Mouse (Mus musculus) retina, adult 2 months (tissue): ENCODE results near the gene Cd2.

ENCODE experiments used
- DNase-seq: peaks from one replicate; pipeline ENCODE4 v3.0.0-alpha.2; 2012; ENCODE audit warnings: low read depth, low spot score

Gene Cd2

DNA sequence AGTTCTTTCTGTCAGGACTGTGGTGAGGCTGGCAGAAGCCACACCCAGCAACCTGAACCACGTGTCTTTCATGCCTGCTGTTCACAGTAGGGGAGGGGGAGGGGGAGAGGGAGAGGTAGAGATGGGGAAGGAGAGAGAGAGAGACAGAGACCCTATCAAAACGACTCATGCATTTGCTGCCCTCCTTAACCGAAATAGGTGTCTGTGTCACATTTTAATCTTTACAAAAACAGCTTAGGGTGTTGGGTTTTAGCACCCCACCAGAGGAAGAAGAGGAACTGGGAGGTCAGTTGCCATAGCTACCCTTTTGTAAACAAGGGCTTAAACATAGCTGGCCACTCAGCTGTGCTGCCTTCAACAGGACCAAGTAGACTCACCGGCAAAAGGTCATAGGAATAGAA lies at the start of gene Cd2:
Cd2 (minus strand) TSS at position 29 of the 401 bp plus-strand sequence.
- no peak for DNase-seq

DNA sequence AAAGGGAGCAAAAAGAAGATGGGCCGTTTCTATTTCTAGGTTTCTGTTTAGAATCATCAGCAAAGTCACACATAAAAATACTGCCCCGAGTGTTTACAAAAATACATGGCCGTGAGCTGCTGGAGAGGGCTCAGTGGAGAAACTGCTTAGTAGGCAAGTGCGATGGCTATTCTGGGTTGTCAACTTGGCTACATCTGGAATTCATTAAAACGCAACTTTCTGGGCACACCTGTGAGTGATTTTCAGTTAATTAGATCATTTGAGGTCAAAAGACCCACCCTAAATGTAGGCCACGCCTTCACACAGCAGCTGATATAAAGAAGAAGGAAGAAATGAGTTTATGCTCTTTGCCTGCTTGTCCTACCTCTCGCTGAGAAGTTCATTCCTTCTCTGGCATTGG lies 40.9 kb upstream of the Cd2 start:
- no peak for DNase-seq

DNA sequence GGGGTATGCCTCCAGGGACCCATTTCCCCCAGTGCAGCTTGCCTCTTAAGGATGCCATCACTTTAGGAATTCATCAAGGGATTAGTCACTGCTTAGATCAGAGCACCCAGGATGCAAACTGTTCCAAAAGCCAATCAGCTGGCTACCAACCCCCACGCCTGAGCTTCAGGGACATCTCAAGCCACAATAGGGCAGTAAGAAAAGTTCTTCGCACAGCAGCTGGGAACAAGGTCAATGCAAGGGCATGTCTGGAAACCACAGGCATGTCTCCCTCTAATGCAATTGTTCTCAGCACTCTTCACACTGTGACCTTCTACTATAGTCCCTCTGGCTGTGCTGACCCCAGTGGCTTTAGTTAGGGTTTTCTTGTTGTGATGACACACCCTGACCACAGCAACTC lies 39.5 kb upstream of the Cd2 start:
- DNase-seq = no peak

- DNase-seq = no peak
Measured at GRCm38 (mm10) chr3:101322437-101322836, 34.7 kb upstream of the Cd2 start.

- DNase-seq = no peak
Measured at GRCm38 (mm10) chr3:101320874-101321273, 33.1 kb upstream of the Cd2 start.

- no peak for DNase-seq
Measured at GRCm38 (mm10) chr3:101318516-101319170, 30.9 kb upstream of the Cd2 start.

DNA sequence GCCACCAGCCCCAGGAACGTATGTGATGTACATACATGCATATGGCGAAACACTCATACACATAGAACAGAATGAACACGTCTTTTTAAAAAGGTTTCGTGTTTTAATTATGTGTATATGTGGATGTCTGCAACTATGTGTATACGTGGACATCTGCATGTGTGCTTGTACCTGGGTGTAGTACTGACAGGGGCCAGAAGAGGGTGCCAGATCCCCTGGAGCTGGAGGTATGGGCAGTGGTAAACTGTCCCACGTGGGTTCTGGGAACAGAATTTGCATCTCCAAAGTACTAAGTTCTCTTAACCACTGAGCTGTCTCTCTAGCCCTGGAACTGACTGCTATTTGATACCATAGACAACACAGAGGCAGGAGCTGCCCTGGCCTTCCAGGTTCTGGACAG lies 30.4 kb upstream of the Cd2 start:
- no peak for DNase-seq

- no peak for DNase-seq
Measured at GRCm38 (mm10) chr3:101314954-101315353, 27.2 kb upstream of the Cd2 start.

GRCm38 (mm10) chr3:101313266-101314051 lies 25.7 kb upstream of the Cd2 start:
- DNase-seq = no peak

DNA sequence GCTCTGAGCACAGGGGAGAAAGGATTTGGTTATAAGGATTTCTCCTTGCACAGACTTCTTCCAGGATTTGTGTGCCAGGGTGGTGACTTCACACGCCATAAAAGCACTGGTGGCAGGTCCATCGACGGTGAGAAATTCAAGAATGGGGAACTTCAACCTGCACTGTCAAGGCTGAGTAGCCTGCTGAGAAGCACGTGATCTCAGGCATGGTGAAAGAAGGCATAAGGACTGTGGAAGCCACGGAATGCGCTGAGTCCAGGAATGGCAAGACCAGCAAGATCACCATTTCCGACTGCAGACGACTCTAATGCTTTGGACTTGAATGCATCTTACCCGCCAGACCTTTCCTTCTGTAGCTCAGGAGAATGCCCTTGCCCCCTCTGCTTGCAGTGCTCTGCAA lies 23.2 kb upstream of the Cd2 start:
- no peak for DNase-seq

DNA sequence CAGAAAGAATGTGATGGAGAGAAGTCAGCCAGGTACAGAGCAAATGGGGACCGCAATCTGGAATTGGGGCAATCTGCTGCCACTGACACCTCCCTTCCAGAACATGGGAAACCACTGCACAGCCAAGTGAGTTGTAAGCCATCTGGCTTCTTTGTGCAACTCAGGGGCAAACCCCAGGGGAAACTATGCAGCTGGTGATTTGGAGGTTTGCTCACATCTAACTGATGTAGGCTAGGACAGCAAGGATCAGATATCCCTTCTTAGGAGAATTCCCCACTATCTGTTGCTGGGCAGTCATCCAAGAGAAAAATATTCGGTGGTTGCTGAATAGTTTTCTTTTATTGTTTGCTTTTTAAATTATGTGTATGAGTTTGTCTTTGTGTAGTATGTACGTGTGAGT lies 21.9 kb upstream of the Cd2 start:
- DNase-seq = no peak

- DNase-seq = no peak
Measured at GRCm38 (mm10) chr3:101306090-101306489, 18.4 kb upstream of the Cd2 start.

DNA sequence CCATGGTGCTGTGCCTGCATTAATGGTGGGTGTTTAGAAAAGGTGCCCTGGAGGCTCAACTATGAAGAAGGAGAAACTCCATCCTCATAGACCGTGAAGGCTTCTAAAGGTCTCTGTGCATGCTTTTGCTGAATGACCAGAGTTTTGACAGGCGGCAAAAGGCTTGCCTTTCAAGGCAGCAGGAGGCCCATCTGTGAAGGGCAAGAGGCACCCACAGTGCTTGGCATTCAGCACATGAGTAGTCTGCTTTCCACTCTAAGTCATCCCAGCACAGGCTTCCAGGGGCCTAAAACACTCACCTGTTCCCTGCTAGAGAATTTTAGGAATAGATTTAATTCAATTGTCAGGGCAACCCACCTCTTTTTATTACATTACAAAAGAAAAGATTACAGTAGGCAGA lies 17.3 kb upstream of the Cd2 start:
- no peak for DNase-seq

DNA sequence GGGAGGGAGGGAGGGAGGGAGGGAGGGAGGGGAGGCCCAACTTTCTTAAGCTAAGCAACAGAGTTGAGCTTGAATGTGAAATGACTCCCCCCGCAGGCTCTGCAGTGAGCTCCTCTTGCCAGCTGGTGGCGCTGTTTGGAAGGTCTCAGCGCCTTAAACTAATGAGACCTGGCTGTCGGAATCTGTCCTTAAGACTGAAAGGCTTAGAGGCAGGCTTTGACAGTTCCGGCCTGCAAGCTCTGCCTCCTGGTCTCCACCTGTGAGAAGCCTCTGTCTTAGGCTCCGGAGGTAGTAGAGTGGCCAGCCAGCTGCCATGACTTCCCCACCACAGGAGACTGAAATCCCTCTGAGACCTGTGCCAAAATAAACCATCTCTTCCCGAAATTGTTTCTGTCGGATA lies 16.4 kb upstream of the Cd2 start:
- DNase-seq = no peak

DNA sequence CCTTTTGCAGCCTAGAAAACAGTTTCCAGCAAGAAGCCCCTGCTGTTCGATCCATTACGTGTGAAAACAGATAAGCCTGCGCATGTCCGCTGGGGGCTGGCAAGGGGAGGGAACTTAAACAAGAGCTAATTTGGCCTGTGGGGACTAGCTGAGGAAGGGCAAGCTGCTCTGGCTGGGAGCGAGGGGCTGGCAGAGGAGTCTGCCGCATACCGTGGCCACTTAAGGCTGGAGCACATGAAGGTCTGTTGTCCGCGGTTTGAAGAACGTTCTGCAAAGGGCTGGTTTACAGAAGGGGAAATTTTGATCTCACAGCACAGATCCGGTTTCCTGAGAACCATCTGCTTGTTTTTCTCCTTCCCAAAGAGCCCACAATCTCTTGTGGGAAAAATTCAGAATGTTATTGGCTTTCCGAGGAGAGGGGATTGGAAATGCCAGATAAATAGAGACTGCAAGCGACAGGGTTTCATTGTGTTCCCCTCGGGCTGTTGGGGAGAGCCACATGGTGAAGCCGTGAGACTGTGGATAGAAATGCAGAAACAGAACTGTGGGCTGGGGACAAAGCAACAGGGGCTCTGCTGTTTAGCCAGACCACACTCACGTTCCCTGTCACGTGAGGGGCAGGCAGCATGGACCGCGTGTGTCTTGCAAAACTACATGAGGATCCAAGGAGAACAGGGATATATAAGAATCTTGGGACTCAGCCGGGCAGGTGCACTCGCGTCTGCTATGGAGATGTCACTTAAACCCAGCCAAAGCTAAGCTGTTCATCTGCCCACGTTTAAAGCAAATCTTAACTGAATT lies 12.7 kb upstream of the Cd2 start:
- no peak for DNase-seq

GRCm38 (mm10) chr3:101299591-101299990 lies 11.9 kb upstream of the Cd2 start:
- DNase-seq = no peak

DNA sequence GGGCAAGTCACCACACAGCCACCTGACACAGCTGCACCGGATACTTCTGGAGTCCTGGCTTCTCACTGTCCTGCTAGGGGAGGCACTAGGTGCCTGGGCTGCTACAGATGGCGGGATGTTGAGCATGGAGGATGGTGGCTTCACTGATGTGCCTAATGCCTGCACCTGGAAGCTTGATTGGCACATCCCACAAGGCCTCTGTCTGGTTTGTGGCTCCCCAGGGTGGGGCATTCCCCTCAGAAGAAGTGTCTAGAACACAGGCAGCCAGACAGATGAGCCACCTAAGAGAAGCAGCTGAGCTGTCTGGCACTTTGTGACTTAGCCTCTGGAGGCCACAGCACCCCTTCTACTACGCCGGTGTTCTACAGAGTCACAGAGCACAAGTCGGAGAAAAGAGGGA lies 9.5 kb upstream of the Cd2 start:
- DNase-seq = no peak

GRCm38 (mm10) chr3:101295931-101296820 lies 8.4 kb upstream of the Cd2 start:
- no peak for DNase-seq

DNA sequence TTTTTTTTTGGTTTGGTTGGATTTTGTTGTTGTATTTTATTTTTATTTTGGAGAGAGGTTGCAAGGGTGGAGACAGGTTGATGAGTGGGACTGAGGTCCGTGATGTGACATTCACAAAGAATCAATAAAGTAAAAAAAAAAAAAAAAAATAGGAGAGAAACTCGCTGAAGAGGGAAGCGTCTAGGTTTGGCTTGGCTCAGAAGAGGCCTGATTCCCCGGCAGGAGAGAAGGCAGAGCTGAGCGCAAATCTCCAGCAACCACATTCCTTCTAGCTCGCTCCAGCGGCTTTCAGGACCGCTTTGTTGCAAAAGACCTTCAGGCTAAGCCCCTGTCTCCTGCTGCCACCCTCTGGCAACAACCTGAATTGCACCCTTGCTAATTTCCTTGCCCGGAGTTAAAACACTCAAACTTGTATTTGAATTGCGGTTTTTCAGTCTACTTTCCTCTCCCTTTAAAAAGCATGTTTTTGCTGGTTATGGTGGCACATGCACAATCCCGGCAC lies 7.7 kb upstream of the Cd2 start:
- peak; percentile 45 for DNase-seq

DNA sequence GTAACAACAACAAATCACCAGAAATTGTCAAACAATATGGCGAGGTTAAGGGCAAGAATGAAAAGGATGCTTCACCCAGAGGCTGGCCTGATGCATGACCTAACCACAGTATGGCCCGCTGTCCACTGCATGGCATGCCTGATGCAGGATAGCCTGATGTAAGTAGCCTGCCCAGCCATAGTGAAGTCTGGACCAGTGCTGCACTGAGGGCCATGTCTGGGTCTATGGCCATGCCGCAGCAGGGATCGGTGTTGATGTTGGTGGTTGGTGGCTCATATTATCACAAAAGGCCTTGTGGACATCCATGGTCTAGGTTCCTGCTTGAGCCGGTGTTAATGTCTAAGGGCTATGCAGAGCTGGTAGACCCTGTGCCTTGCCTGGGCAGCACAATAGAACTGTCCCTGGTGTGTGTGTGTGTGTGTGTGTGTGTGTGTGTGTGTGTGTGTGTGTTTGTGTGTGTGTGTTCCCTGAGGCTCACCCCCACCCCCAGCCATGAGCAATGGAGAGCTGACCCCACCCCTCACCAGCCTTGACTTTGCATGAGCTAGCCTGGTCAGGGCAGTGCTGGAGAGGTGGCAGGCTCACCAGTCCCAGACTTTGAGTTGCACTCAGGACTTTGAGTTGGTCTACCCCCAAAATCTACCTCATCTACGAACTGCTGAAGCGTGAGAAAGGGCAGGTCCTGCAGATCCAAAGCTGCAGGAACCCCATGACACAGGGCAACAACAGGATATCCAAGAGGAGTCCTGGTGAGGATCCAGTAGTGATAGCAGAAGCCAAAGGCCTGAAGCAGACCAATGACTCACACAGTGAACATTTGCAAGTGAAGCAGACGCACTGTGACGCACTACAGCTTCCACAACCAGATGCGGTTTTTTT lies 7.0 kb upstream of the Cd2 start:
- DNase-seq = no peak
